Mouse (Mus musculus): ENCODE results near the gene Wnt1.
"Not testable (repeated sequence)": the region's sequence is repeated elsewhere in the genome, so short reads cannot be mapped to it uniquely, and the experiment has no call there.

Wnt1 gene

DNA sequence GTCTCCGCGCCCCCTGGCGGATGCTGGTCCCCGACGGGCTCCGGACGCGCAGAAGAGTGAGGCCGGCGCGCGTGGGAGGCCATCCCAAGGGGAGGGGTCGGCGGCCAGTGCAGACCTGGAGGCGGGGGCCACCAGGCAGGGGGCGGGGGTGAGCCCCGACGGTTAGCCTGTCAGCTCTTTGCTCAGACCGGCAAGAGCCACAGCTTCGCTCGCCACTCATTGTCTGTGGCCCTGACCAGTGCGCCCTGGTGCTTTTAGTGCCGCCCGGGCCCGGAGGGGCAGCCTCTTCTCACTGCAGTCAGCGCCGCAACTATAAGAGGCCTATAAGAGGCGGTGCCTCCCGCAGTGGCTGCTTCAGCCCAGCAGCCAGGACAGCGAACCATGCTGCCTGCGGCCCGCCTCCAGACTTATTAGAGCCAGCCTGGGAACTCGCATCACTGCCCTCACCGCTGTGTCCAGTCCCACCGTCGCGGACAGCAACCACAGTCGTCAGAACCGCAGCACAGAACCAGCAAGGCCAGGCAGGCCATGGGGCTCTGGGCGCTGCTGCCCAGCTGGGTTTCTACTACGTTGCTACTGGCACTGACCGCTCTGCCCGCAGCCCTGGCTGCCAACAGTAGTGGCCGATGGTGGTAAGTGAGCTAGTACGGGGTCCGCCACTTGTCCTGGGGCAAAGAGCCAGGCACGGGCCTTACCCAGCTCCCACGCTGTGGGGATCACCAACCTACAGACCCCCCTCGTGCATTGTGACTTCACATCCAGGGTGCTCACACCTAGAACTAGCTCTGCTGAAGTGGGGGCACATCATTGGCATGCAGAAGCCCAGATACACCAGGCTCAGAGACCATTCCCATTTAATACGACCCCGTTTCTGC lies at the start of gene Wnt1:
Gene Wnt1 (plus strand): TSS at position 197 of the 875 bp plus-strand sequence.
- no peak for DNase-seq

DNA sequence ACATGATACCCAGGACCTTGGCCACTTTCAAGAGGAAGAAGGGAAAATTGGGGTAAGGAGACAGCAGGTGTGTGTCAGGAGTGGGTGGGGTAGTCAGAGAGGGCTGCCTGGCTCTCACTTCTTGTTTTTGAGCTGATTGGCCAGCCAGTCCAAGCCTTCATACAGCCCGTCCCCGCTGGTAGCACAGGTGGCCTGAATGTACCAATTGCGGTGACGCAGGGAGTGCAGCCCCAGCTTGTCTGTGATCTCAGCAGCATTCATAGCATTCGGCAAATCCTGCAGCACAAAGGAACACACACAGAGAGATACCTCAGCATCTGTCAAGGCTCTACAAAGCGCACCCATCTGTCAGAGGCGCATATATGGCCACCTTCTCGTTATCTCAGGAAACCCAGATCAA lies 49.4 kb upstream of the Wnt1 start:
- no peak for DNase-seq

DNA sequence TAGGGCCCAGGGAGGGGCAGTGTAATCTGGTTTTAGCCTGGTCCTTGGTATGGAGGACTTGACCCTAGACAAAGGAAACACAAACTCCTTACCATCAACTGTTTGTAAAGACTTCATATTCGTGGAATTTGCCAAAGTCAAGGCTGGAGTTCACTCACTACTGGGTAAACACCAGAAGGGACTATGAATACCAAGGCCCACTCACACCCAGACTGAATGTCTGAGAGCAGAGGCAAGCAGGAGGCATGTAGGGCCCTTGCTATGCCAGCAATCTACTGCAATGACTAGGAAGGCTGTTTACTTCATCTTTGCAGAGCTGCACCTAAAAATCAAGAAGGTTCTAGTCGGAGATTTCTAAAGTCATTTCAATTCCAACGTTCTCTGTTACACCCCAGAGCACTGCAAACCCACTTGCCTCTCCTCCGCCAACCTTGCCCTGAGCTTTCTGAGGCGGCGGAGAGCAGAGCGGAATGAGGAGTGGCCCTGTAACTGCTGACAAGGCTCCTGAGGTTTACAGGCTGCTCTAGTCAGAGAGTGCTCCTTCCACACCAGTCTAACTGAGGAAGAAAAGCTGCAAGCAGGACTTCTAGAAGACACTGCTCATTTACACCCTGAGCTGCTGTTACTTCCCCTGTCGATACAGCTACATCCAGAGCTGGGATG lies 46.8 kb upstream of the Wnt1 start:
- no peak for DNase-seq

DNA sequence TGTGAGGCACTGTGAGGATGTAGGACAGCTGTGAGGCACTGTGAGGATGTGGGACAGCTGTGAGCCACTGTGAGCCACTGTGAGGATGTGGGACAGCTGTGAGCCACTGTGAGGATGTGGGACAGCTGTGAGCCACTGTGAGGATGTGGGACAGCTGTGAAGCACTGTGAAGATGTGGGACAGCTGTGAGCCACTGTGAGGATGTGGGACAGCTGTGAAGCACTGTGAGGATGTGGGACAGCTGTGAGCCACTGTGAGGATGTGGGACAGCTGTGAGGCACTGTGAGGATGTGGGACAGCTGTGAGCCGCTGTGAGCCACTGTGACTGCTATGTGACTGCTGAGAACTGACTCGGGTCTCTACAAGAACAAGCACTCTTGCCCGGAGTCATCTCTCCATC lies 45.8 kb upstream of the Wnt1 start:
- not testable (repeated sequence) for DNase-seq

DNA sequence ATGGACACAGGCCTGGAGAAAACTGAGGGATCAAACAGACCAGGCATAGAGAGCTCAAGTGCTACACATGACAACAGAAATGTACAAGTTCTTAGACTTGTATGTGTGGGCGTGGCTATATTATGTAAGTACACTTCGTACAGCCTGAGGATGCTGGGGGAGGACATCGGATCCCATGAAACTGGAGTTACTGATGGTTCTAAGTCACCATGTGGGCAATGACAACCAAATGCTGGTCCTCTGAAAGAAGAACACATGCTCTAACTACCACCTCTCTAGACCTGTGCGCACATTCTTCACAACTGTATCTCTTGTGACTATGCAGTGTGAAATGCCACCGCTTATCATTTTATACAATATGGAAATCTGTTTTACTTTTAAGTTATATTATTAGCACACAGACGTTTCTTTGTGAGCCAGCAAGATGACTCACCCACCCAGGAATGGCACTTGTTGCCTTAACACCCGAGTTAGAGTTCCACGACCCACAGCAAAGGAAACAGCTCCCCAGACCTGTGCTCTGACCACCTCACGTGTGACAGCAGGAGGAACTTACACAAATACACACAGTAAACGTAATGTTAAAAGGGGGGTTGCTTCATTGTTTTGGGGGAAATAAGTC lies 43.2 kb upstream of the Wnt1 start:
- no peak for DNase-seq

DNA sequence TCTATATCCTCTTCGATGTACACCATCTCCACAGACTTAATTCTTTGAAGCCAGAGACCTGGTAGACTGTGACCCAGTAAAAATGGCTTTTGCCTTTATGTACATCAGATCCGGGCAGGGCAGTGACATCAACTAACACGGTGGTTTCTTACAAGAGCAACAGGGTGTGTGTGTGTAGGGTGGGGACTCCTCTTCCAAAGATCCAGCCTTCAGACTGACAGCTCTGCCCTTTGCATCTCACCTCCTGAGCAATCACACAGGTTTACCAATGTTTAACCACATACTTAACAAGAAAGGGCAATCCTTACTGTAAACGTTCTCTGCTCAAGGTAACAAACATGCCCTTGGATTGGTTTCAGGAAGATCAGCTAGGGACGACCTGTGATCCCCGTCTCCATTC lies 42.4 kb upstream of the Wnt1 start:
- DNase-seq = no peak

DNA sequence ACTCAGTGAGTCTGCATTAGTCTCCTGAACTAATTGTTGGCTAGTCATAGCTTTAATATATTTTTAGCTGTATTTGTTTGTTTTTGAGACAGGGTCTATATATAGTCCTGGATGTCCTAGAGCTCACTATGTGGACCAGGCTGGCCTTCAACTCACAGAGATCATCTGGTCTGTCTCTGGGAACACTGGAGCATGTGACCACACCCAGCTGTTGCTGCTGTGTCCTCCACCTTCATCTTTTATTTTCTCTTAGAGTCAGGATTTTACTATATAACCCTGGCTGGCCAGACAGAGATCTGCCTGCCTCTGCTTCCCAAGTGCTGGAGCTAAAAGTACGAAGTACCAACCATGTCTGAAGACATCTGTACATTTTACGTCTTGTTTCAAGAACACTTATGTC lies 40.6 kb upstream of the Wnt1 start:
- DNase-seq = no peak

DNA sequence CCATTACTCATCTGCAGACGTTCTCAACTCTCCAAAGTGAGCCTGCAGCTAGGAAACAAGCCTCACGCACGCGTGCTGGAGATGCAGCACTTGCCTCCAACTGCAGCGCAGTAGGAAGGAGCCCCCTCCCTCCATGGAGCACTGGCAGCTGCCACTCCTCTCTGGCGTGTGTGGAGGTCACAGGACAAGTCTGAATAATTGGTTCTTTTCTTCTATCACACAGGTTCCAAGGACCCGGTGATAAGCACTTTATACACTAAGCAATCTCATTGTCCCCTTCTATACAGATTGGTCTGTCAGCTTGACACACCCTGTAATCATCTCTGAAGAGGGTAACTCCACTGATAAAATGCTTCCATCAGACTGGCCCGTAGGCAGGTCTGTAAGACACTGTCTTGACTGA lies 36.6 kb upstream of the Wnt1 start:
- no peak for DNase-seq

DNA sequence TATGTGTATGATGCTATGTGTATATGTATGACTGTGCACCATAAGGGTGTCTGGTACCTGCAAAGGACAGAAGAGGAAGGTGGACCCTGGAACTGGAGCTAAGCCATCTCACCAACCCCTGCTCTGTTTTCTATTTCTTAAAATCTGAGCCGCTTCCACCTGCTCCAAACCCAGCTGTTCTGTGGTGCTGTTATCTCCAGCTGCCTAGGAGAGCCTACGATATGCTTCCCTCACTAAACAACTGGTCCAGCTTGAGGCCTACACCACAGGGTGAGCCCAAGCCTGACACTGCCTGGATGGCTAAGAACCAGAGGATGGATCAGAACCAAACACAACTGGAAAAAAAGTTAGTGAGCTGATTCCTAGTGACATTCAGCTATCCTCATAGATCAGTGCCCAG lies 35.5 kb upstream of the Wnt1 start:
- DNase-seq = no peak

DNA sequence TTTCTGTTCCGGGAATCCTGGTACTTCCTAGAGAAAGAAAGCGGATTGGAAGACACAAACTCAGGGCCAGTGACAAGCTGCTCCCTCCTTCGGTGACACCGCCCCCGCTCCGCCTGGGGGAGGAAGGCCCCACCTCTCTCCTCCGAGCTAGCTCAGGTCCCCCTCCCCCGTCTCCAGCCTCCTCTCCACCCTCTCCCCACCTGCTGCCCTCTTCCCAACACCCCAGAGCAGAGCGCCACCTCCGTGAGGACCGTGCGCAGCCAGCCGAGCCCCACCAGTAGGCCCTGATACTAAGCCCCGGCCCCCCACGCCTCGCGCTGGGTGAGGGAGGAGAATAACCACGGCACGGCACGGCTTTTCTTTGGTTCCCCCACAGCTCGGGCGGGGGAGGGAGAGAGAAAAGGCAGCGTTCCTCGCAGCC lies 27.4 kb upstream of the Wnt1 start:
- DNase-seq = peak; percentile 98

DNA sequence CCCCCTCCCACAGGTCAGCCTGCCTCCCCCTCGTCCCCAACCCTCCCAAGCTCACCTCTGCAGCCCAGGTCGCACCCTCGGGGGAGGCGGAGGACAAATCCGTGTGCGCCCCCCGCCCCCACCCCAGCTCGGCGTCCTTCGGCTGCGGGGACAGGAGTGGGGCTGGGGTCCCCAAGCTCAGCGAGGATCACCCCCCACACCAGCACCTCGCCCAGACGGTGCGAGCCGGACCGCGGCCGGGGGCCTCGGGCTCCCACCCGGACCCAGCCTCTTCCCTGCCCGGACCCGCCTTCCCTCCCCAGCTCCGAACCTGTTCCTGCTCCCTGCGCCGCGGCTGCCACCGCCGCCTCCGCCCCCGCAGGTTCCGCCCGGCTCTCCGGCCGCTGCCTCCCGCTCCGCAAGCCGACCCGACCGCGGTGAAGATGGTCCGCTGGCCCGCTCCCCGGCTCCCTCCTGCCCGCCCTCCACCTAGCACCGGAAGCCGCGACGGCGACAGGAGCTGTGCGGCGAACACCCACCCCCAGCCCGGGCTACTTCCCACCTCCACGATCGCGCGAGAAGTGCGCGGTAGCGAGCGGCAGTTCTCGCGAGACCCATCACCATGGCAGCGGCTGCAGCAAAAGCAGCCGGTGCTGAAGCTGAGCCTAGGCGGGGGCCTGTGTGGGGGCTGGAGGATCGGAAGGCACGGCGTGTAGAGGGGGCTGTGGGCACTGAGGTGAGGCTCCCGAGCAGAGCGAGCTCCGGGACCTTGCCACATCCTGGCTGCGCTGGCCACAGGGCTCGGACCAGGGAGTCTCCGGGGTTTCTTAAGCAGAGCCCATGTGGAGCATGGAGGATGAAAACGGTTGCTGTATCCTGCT lies 26.8 kb upstream of the Wnt1 start, which contains the start of gene Arf3:
Gene Arf3 (minus strand): TSS at position 545 of the 860 bp plus-strand sequence.
- peak; percentile 100 for DNase-seq

DNA sequence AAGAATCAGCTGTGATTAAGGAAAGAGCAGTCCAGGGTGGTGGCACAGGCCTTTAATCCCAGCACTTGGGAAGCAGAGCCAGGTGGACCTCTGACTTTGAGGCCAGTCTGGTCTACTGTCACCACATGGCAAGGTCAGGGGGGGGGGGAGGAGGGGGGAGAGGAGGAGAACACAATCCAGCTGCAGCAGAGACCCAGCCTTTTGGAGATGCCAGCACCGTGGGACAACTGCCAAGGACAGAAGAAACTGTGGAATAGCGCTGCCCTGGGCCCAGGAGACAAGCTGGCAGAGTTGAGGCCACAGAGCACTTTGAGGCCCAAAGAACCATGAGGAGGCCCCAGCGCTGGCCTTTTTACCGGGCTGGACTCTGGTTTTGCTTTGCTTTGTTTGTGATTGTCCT lies 23.7 kb upstream of the Wnt1 start:
- no peak for DNase-seq

DNA sequence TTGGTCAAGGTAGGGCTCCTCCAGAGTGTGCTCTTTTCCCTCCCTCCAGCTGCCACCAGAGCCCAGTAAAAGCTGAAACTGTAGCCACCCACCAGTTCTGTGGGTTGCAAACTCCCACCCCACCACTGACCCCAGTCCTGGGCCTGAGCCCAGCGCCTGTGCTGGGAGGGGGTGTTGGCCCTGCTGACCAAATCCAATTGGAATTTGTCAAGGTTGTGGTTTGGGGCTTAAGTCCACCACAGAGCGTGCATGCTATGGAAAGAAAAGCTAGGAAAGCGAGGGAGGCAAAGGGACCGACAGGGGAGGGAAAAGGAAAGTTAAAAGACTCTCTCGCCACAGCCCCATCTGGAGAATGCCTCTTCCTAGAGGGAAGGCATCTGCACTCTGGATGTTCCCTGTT lies 21.4 kb upstream of the Wnt1 start:
- no peak for DNase-seq

DNA sequence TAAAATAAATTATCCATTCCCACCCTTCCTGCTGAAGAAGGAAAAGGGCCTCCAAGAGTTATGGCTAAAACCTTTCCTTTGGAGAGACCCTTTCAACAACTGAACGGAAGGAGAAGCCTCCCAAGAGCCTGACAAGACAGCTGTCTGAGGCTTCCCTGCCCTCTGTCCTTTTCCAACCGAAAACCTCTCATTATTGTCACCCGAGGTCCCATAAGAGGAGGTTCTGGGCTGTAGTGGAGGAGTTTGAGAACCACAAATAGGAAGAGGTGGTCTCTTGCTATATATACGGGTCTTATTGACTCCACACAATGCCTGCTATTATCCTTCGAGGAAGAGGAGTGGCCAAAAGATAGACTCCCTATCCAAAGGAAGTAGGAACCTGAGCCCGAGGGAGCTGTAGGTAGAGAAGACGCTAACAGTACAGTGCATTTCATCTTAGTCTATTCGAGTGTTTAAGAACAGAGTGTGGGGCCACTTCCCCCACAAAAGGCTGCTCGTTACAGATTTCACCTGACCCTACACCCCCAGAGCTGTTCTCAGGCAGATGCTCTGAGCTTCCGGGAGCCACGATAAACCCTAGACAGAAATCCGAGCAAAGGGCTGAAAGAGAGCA lies 17.7 kb upstream of the Wnt1 start:
- no peak for DNase-seq

DNA sequence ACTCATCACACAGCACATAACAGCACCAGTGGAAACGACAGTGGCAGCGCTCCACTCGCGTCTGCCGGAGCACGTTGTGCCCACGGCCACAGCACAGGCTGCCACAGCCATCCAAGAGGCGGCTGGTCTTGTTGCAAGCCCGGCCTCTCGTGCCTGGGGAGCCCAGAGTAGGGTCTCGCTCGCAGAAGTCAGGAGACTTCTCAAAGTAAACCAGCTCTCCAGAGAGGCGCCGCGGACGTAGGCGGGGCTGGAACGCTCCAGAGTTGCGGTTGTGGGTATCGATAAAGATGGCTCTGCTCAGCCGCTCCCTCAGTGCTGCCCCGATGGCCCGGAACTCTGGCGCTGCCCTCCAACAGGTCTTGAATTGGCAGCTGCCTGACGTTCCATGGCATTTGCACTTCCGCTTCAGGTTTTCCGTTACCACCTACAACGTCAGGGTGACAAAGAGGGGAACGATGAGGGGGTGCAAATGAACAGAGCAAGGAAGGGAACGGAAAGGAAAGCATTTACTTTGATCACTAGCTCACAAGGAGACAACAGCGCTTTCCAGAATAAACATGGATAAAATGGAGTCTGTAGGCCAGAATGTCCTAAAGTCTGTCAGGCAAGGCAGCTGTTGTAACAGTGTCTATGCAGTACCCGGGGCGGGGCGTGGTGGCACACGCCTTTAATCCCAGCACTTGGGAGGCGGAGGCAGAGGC lies 17.0 kb upstream of the Wnt1 start:
- no peak for DNase-seq

DNA sequence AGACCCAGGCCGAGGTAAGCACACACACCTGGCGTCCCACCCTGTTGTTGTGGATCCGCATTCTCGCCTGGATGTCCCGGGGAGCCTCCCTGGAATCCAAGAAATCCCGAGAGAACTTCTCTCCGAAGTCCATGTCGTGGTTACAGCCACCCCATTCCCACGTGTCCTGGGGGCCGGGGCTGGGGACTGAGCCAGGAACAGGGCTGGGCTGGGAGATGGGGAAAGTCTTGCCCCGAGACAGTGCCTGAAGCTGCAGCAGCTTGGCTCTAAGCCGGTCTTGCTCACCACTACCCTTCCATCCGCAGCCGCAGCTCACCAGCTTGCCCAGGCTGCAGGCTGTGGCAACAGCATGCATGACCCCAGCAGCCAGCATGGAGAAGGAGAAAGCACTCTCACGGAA lies 15.6 kb upstream of the Wnt1 start:
- no peak for DNase-seq

DNA sequence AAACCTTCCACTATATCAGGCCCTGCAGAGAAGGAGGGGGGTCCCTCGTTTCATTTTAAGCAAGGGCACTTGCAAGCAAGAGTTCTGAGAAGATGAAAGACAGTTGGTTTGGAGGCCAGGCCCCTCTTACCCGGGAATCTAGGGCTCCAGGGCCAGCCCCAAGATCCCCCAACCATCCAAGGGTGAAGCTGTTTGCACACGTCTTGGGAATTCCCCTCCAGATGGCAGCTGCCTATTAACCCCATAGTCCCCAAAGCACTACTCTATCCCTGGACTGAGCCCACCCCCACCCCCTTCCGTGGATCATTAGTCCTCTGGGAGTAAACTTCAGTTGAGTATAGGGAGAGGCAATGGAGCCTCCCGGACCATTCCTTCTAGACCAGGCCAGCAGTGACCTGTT lies 14.1 kb upstream of the Wnt1 start:
- DNase-seq = no peak

DNA sequence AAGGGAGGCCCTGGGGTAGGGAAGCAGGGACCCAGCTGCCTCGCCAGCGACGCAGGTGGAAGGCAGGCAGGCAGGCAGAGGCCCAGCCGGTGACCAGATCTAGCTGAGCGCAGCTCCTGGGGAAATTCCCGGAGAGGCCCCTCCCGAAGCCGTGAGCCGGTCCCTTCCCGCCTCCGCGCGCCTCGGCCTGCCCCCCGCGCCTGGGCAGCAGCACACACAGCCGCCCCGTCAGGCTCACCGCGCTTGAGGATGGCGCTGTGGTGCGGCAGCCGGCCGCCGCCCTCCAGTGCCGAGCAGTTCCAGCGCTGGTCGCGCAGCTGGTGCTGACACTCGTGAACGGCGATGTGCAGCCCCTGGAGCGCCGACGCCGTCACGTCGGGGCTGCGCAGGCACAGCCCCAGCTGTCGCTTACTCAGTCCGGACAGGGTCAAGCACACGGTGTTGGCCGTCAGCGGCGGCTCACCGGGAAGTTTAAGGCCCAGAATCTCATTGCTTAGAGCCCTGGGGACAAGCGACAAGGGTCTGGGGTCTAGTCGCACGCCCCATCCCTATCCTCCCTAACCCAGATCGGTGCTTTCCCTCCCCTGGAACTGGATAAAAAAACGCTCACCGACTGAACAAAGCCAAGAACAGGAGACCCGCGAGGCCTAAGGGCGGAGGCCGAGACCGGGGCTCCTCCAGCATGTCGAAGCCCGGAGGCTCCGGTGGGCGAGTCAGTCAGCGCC lies 13.2 kb upstream of the Wnt1 start:
- no peak for DNase-seq

DNA sequence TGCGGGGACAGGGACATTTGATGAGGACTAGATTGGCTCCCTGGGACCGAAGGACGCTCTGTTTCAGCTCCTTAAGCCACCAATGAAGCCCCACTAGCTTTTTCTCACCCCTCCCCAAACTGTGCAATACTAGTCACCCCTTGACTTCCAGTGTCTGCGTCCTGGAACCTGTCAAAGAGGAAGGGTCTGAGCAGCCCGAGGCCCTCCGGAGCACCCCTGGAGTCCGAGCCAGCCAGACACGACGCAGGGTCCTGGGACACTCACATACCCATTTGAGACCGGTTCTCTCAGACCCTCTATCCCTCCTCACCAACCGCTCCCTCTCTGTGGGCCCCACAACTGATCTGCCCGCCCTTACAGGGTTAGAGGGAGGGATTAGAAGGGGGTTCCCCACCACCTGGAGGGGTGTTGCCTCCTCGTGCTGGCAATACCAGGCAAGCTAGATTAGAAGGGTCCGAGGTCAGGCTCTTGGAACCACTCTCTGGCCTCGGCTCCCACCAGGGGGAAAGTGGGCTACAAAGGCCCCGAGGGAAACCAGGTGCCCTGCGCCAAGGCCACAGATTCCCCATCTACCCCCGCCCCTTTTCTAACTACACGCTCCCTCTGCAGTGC lies 12.5 kb upstream of the Wnt1 start:
- no peak for DNase-seq

DNA sequence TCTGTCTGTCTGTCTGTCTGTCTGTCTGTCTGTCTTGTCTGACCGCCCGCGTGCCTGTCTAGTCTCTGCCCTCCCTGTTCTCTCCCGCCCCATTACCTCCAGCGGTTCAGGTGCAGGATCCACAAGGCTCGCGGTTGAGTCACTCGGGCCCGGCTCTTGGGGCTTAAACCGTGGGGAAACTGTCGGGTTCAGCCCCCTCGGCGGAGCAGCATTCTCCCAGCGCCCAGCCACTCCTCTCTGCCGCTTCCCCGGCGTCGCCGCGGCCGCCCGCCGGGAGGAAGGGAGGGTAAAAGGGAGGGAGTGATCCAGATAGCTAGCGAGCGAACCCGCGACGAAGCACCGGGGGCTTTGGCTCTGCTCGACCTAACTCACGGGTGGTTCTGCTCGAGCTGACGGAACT lies 11.9 kb upstream of the Wnt1 start, which contains the start of gene Wnt10b:
Gene Wnt10b (minus strand): TSS at position 389 of the 400 bp plus-strand sequence.
- DNase-seq = no peak
